8 mouse cellular contexts compared by ENCODE assay signal in the genomic region with DNA sequence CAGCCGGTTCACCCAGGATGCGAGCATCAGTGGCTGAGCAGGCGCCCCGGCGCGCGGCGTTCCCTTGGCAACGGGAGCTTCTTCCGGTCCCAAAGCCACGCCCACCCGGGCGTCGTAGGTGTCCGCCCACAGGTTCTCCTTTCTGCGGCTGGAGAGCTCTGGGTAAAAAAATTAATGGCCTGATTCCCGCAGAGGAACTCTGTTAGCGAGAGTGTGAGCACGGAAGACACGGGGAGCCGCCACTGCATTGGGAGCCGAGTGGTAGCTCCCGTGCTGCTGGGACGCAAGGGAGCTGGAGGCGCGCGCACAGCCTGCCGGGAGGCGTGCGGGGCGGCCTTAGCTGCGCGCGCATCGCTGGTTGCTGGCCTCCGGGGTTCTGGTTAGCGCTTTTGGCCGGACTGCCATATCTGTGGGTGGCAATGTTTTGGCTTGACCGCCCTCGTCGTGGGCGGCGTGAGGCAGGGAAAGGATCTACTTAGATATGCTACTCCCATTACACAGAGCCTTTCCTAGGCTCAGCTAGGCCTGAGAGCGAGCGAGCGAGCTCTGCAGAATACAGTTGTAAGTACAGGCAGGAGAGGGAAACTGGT. TPM values are rescaled to one million over a fixed set of nuclear protein-coding genes. Genes with fewer than 3 reads are reported as not detected.
DNase-seq lines count a peak whose midpoint lies in the region; ATAC-seq lines count a peak whose summit lies in the region.

Gene Arl6 (minus strand): TSS at position 290 of the 590 bp plus-strand sequence.

- ATAC-seq in activated CD4-positive, CD25-positive, alpha-beta regulatory T cell, adult 4 months: peak; percentile 96
- ATAC-seq in common myeloid progenitor, adult 5-6 weeks (replicated peaks; ENCODE audit: low read depth, poor library complexity, severe bottlenecking): peak; percentile 95
- peak; percentile 98 for ATAC-seq in hindbrain, embryonic 15.5 days (ENCODE audit: low FRiP score, low read depth)

- H3K27me3 ChIP-seq in hindbrain, embryonic 15.5 days: no peaks in the 10 kb centered on the region

- peak within 1 kb of the TSS; percentile 59 for H3K4me2 ChIP-seq in hindbrain, embryonic 15.5 days

- peaks cover 14% of the 10 kb centered on the region for H3K4me1 ChIP-seq in hindbrain, embryonic 15.5 days (replicated peaks)

- H3K9ac ChIP-seq in hindbrain, embryonic 15.5 days: peak within 1 kb of the TSS; percentile 86

- H3K27ac ChIP-seq in hindbrain, embryonic 15.5 days (replicated peaks): peak within 1 kb of the TSS; percentile 100

- H3K36me3 ChIP-seq in hindbrain, embryonic 15.5 days: no peaks in the 10 kb centered on the region

- H3K9me3 ChIP-seq in hindbrain, embryonic 15.5 days: no peaks in the 10 kb centered on the region

- H3K4me3 ChIP-seq in hindbrain, embryonic 15.5 days: peak within 1 kb of the TSS; percentile 95

- WGBS in hindbrain, embryonic 15.5 days: under 1% methylated on average over 46 of the region's 46 CpGs

- DNase-seq in gastrocnemius, adult 18-20 months (ENCODE audit: low spot score): peak; percentile 92
- DNase-seq in layer of hippocampus, postnatal 36 days: peak; percentile 93 to 95
- peak; percentile 92 for DNase-seq in lung, postnatal 25 days (ENCODE audit: low spot score)
- DNase-seq in retina, adult 2 months (ENCODE audit: low read depth, low spot score): peak; percentile 84
- DNase-seq in thymus, postnatal 25 days: peak; percentile 90

RNA-seq across cellular contexts. Expression of gene Arl6, which starts in this region (rescaled TPM):
- 1 to 10 TPM; 2.7 to 3.2 TPM for polyA plus RNA-seq in activated CD4-positive, CD25-positive, alpha-beta regulatory T cell, adult 4 months (2017; shearing (Covaris generic))
- total RNA-seq in common myeloid progenitor, adult 5-6 weeks (2017): 15.5 and 17.9 TPM in 2 replicates
- total RNA-seq in gastrocnemius, adult 18-20 months (2021): 1 to 10 TPM; 2.2 to 2.7 TPM
- polyA plus RNA-seq in hindbrain, embryonic 15.5 days (2015; fragmentation: Nextera tagmentation; extraction: Ambion mirVana): 53.0 and 56.4 TPM in 2 replicates
- total RNA-seq in layer of hippocampus, postnatal 36 days (2021): 10 to 100 TPM; 28.3 to 30.4 TPM

Comparison
In these comparisons a context has a peak if more than half of its experiments do, and no peak if none do; other contexts are left out.
1. Peak in every context shown above with its lines: DNase-seq, ATAC-seq, H3K4me3 ChIP-seq and H3K27ac ChIP-seq.
2. RNA of gene Arl6 (polyA plus RNA-seq): 53.0 to 56.4 TPM in hindbrain, embryonic 15.5 days; 2.7 to 3.2 TPM in activated CD4-positive, CD25-positive, alpha-beta regulatory T cell, adult 4 months; every median in the first group is over 10 times any median in the second.